Mouse (Mus musculus) heart, adult 2 months (tissue): ENCODE data around the gene Alyref2.

Experiments
- CTCF ChIP-seq: fragments of 200-600 bp; IDR thresholded peaks from 2 replicates; pipeline ENCODE4 v1.8.1; 2022; ENCODE audit warnings: antibody characterized with exemption, mild to moderate bottlenecking, moderate library complexity
- POLR2A ChIP-seq: fragments of 200-500 bp; IDR thresholded peaks from 2 replicates; pipeline ENCODE4 v1.6.1; 2011; ENCODE audit warnings: mild to moderate bottlenecking, low read depth, low read length, control low read depth; ENCODE audit not compliant: insufficient read depth

GRCm38 (mm10) chr1:171515557-171515956, 12.3 kb downstream of the Alyref2 start:
- no peak for TF ChIP-seq CTCF
- no peak for TF ChIP-seq POLR2A
